ENCODE assay signal across 11 mouse cellular contexts in genomic region chr11:102864272-102864671, GRCm38 (mm10). TPM values are rescaled to one million over a fixed set of nuclear protein-coding genes. Genes with fewer than 3 reads are reported as not detected.
A peak's percentile ranks its signal among the peaks of the same experiment; 100 is the strongest.
DNase-seq lines count a peak whose midpoint lies in the region; ATAC-seq and TF ChIP-seq lines count a peak whose summit lies in the region.
"Had no signal": no experiment of that assay in that cellular context is flagged by ENCODE, and none has a peak within 500 bp of the region (broad histone marks: within the 10 kb centered on the region; RNA-seq: fewer than 3 reads in every experiment).

No protein-coding gene starts in this region.

- H3K36me3 ChIP-seq in hindbrain, embryonic 10.5 days = peaks cover 99% of the 10 kb centered on the region
- peaks cover 86% of the 10 kb centered on the region for H3K36me3 ChIP-seq in hindbrain, embryonic 13.5 days
- peaks cover 98% of the 10 kb centered on the region for H3K36me3 ChIP-seq in E14TG2a.4 (ENCODE audit: insufficient read depth, low read length)
- H3K36me3 ChIP-seq in forebrain, postnatal 0 days (ENCODE audit: insufficient read depth) = peaks cover 81% of the 10 kb centered on the region

- H3K4me3 ChIP-seq in hindbrain, embryonic 10.5 days = no peak overlapping the region
- H3K4me3 ChIP-seq in hindbrain, embryonic 13.5 days = no peak overlapping the region
- H3K4me3 ChIP-seq in E14TG2a.4 (replicated peaks; ENCODE audit: low read length) = no peak overlapping the region
- H3K4me3 ChIP-seq in forebrain, postnatal 0 days (ENCODE audit: low read depth, low read length) = no peak overlapping the region
- H3K4me3 ChIP-seq in layer of hippocampus, adult 2 months = no peak overlapping the region
- H3K4me3 ChIP-seq: embryonic facial prominence, embryonic 13.5 days; lung, embryonic 15.5 days; stomach, embryonic 15.5 days had no signal

- no peak overlapping the region for H3K9ac ChIP-seq in hindbrain, embryonic 13.5 days
- no peak overlapping the region for H3K9ac ChIP-seq in forebrain, postnatal 0 days
- H3K9ac ChIP-seq: embryonic facial prominence, embryonic 13.5 days; lung, embryonic 15.5 days; stomach, embryonic 15.5 days had no signal

- no peaks in the 10 kb centered on the region for H3K9me3 ChIP-seq in hindbrain, embryonic 10.5 days
- H3K9me3 ChIP-seq in hindbrain, embryonic 13.5 days = no peaks in the 10 kb centered on the region
- H3K9me3 ChIP-seq in E14TG2a.4 (ENCODE audit: low read length) = no peaks in the 10 kb centered on the region
- H3K9me3 ChIP-seq in forebrain, postnatal 0 days (ENCODE audit: low read length) = no peaks in the 10 kb centered on the region
- H3K9me3 ChIP-seq: embryonic facial prominence, embryonic 13.5 days; lung, embryonic 15.5 days; stomach, embryonic 15.5 days had no signal

- H3K4me2 ChIP-seq in hindbrain, embryonic 13.5 days = no peak overlapping the region
- no peak overlapping the region for H3K4me2 ChIP-seq in forebrain, postnatal 0 days (ENCODE audit: low read depth)
- H3K4me2 ChIP-seq: embryonic facial prominence, embryonic 13.5 days; lung, embryonic 15.5 days; stomach, embryonic 15.5 days had no signal

- no peaks in the 10 kb centered on the region for H3K27me3 ChIP-seq in hindbrain, embryonic 10.5 days (ENCODE audit: insufficient read depth, poor library complexity, severe bottlenecking)
- no peaks in the 10 kb centered on the region for H3K27me3 ChIP-seq in hindbrain, embryonic 13.5 days
- no peaks in the 10 kb centered on the region for H3K27me3 ChIP-seq in E14TG2a.4 (ENCODE audit: insufficient read depth, low read length)
- no peaks in the 10 kb centered on the region for H3K27me3 ChIP-seq in forebrain, postnatal 0 days (ENCODE audit: insufficient read depth, low read length)
- H3K27me3 ChIP-seq: embryonic facial prominence, embryonic 13.5 days; lung, embryonic 15.5 days; stomach, embryonic 15.5 days had no signal

- H3K27ac ChIP-seq in hindbrain, embryonic 10.5 days = no peak overlapping the region
- no peak overlapping the region for H3K27ac ChIP-seq in hindbrain, embryonic 13.5 days
- H3K27ac ChIP-seq in forebrain, postnatal 0 days (ENCODE audit: low read depth, low read length) = no peak overlapping the region
- H3K27ac ChIP-seq in layer of hippocampus, adult 2 months = no peak overlapping the region
- H3K27ac ChIP-seq: lung, embryonic 15.5 days; stomach, embryonic 15.5 days had no signal

- ATAC-seq in hindbrain, embryonic 13.5 days (ENCODE audit: low FRiP score) = no peak
- ATAC-seq in forebrain, postnatal 0 days = peak; percentile 71; the same call in 1 of the 2 replicates
- ATAC-seq in megakaryocyte-erythroid progenitor cell, adult 5-6 weeks (replicated peaks; ENCODE audit: low FRiP score, low TSS enrichment, poor library complexity, severe bottlenecking) = peak; percentile 64; the same call in 1 of the 2 replicates
- ATAC-seq in granulocyte monocyte progenitor cell, adult 5-6 weeks (replicated peaks; ENCODE audit: poor library complexity, severe bottlenecking) = no peak

- 54% methylated on average over 4 of the region's 4 CpGs for WGBS in hindbrain, embryonic 10.5 days
- WGBS in hindbrain, embryonic 13.5 days = 39% methylated on average over 4 of the region's 4 CpGs
- WGBS in forebrain, postnatal 0 days = 30% methylated on average over 4 of the region's 4 CpGs

- peak; percentile 38 for TF ChIP-seq CTCF in E14TG2a.4 (conservative IDR thresholded peaks at IDR 0.05; ENCODE audit: low read length)
- TF ChIP-seq CTCF in forebrain, postnatal 0 days (IDR thresholded peaks at IDR 0.05; ENCODE audit: low read depth) = peak; percentile 79
- TF ChIP-seq CTCF in layer of hippocampus, adult 2 months (conservative IDR thresholded peaks at IDR 0.05) = peak; percentile 91

- DNase-seq in hindbrain, embryonic 10.5 days (ENCODE audit: low spot score) = peak; percentile 67
- DNase-seq in adrenal gland, postnatal 25 days = peak; percentile 68
- DNase-seq in forebrain, postnatal 0 days = peak; percentile 89
- DNase-seq in layer of hippocampus, adult 2 months (ENCODE audit: low spot score in 2 of 2) = peak; percentile 45 to 72

- no peaks in the 10 kb centered on the region for H3K4me1 ChIP-seq in hindbrain, embryonic 10.5 days (replicated peaks)
- no peaks in the 10 kb centered on the region for H3K4me1 ChIP-seq in hindbrain, embryonic 13.5 days (replicated peaks)
- H3K4me1 ChIP-seq in E14TG2a.4 (replicated peaks; ENCODE audit: low read depth, low read length) = no peaks in the 10 kb centered on the region
- no peaks in the 10 kb centered on the region for H3K4me1 ChIP-seq in forebrain, postnatal 0 days (ENCODE audit: insufficient read depth)
- H3K4me1 ChIP-seq: embryonic facial prominence, embryonic 13.5 days; lung, embryonic 15.5 days; stomach, embryonic 15.5 days had no signal

RNA-seq across cellular contexts. Expression of gene Eftud2, which starts 16.5 kb away (rescaled TPM):
- 290 and 328 TPM in 2 replicates for polyA plus RNA-seq in hindbrain, embryonic 10.5 days (2016; fragmentation: Nextera tagmentation; extraction: Ambion mirVana)
- 149 and 151 TPM in 2 replicates for polyA plus RNA-seq in hindbrain, embryonic 13.5 days (2015; fragmentation: Nextera tagmentation; extraction: Ambion mirVana)
- 77.2 and 81.2 TPM in 2 replicates for total RNA-seq in adrenal gland, postnatal 25 days (2021)
- 63.2 and 71.7 TPM in 2 replicates for total RNA-seq in forebrain, postnatal 0 days (2014; rRNA removed)
- polyA plus RNA-seq in forebrain, postnatal 0 days (2015; fragmentation: Nextera tagmentation; extraction: Ambion mirVana) = 111 and 118 TPM in 2 replicates
- total RNA-seq in layer of hippocampus, adult 2 months (2021) = 100 to 1,000 TPM; 129 to 139 TPM
- 335 and 342 TPM in 2 replicates for total RNA-seq in megakaryocyte-erythroid progenitor cell, adult 5-6 weeks (2014; fragmentation: Nextera tagmentation)
- 171 and 175 TPM in 2 replicates for total RNA-seq in megakaryocyte-erythroid progenitor cell, adult 5-6 weeks (2017)
- total RNA-seq in granulocyte monocyte progenitor cell, adult 5-6 weeks (2014; fragmentation: Nextera tagmentation) = 158 and 236 TPM in 2 replicates
- total RNA-seq in granulocyte monocyte progenitor cell, adult 5-6 weeks (2017) = 175 and 193 TPM in 2 replicates

RNA-seq across cellular contexts. Expression of gene Ccdc103, which starts 16.7 kb away (rescaled TPM):
- 1.9 and 2.2 TPM in 2 replicates for polyA plus RNA-seq in hindbrain, embryonic 10.5 days (2016; fragmentation: Nextera tagmentation; extraction: Ambion mirVana)
- polyA plus RNA-seq in hindbrain, embryonic 13.5 days (2015; fragmentation: Nextera tagmentation; extraction: Ambion mirVana) = 2.0 TPM in 2 replicates
- total RNA-seq in adrenal gland, postnatal 25 days (2021) = 1.0 TPM in 1 of 2 replicates, not detected in the other
- 3.1 and 4.4 TPM in 2 replicates for total RNA-seq in forebrain, postnatal 0 days (2014; rRNA removed)
- polyA plus RNA-seq in forebrain, postnatal 0 days (2015; fragmentation: Nextera tagmentation; extraction: Ambion mirVana) = 2.7 and 2.9 TPM in 2 replicates
- total RNA-seq in layer of hippocampus, adult 2 months (2021) = 1 to 10 TPM; 1.5 to 3.0 TPM
- 2.0 TPM in 1 of 2 replicates, not detected in the other for total RNA-seq in megakaryocyte-erythroid progenitor cell, adult 5-6 weeks (2014; fragmentation: Nextera tagmentation)
- total RNA-seq in megakaryocyte-erythroid progenitor cell, adult 5-6 weeks (2017) = not detected in 2 replicates
- total RNA-seq in granulocyte monocyte progenitor cell, adult 5-6 weeks (2014; fragmentation: Nextera tagmentation) = not detected in 2 replicates
- not detected in 2 replicates for total RNA-seq in granulocyte monocyte progenitor cell, adult 5-6 weeks (2017)

RNA-seq across cellular contexts. Expression of gene Fam187a, which starts 20.7 kb away (rescaled TPM):
- not detected in 2 replicates for polyA plus RNA-seq in hindbrain, embryonic 10.5 days (2016; fragmentation: Nextera tagmentation; extraction: Ambion mirVana)
- polyA plus RNA-seq in hindbrain, embryonic 13.5 days (2015; fragmentation: Nextera tagmentation; extraction: Ambion mirVana) = not detected in 2 replicates
- total RNA-seq in adrenal gland, postnatal 25 days (2021) = not detected in 2 replicates
- total RNA-seq in forebrain, postnatal 0 days (2014; rRNA removed) = 0.38 TPM in 1 of 2 replicates, not detected in the other
- polyA plus RNA-seq in forebrain, postnatal 0 days (2015; fragmentation: Nextera tagmentation; extraction: Ambion mirVana) = not detected in 2 replicates
- total RNA-seq in layer of hippocampus, adult 2 months (2021) = under 1 TPM in 1 of 2 experiments, not detected in 1; 0.37 TPM
- total RNA-seq in megakaryocyte-erythroid progenitor cell, adult 5-6 weeks (2014; fragmentation: Nextera tagmentation) = not detected in 2 replicates
- total RNA-seq in megakaryocyte-erythroid progenitor cell, adult 5-6 weeks (2017) = not detected in 2 replicates
- not detected in 2 replicates for total RNA-seq in granulocyte monocyte progenitor cell, adult 5-6 weeks (2014; fragmentation: Nextera tagmentation)
- not detected in 2 replicates for total RNA-seq in granulocyte monocyte progenitor cell, adult 5-6 weeks (2017)
- polyA plus RNA-seq: embryonic facial prominence, embryonic 13.5 days; lung, embryonic 15.5 days; stomach, embryonic 15.5 days had no signal

RNA-seq across cellular contexts. Expression of gene Higd1b, which starts 28.6 kb away (rescaled TPM):
- polyA plus RNA-seq in hindbrain, embryonic 10.5 days (2016; fragmentation: Nextera tagmentation; extraction: Ambion mirVana) = not detected in 2 replicates
- polyA plus RNA-seq in hindbrain, embryonic 13.5 days (2015; fragmentation: Nextera tagmentation; extraction: Ambion mirVana) = 2.4 and 4.2 TPM in 2 replicates
- total RNA-seq in adrenal gland, postnatal 25 days (2021) = 0.76 TPM in 1 of 2 replicates, not detected in the other
- total RNA-seq in forebrain, postnatal 0 days (2014; rRNA removed) = 5.3 and 10.3 TPM in 2 replicates
- 13.8 and 18.1 TPM in 2 replicates for polyA plus RNA-seq in forebrain, postnatal 0 days (2015; fragmentation: Nextera tagmentation; extraction: Ambion mirVana)
- total RNA-seq in layer of hippocampus, adult 2 months (2021) = 1 to 10 TPM; 3.5 to 4.5 TPM
- total RNA-seq in megakaryocyte-erythroid progenitor cell, adult 5-6 weeks (2014; fragmentation: Nextera tagmentation) = not detected in 2 replicates
- total RNA-seq in megakaryocyte-erythroid progenitor cell, adult 5-6 weeks (2017) = not detected in 2 replicates
- total RNA-seq in granulocyte monocyte progenitor cell, adult 5-6 weeks (2014; fragmentation: Nextera tagmentation) = not detected in 2 replicates
- total RNA-seq in granulocyte monocyte progenitor cell, adult 5-6 weeks (2017) = not detected in 2 replicates
- polyA plus RNA-seq: embryonic facial prominence, embryonic 13.5 days had no signal

RNA-seq across cellular contexts. Expression of gene Gfap, which starts 36.4 kb away (rescaled TPM):
- 0.17 TPM in 1 of 2 replicates, not detected in the other for polyA plus RNA-seq in hindbrain, embryonic 10.5 days (2016; fragmentation: Nextera tagmentation; extraction: Ambion mirVana)
- polyA plus RNA-seq in hindbrain, embryonic 13.5 days (2015; fragmentation: Nextera tagmentation; extraction: Ambion mirVana) = 0.12 and 0.18 TPM in 2 replicates
- total RNA-seq in adrenal gland, postnatal 25 days (2021) = 0.36 and 0.48 TPM in 2 replicates
- 44.4 and 58.9 TPM in 2 replicates for total RNA-seq in forebrain, postnatal 0 days (2014; rRNA removed)
- 31.8 and 52.6 TPM in 2 replicates for polyA plus RNA-seq in forebrain, postnatal 0 days (2015; fragmentation: Nextera tagmentation; extraction: Ambion mirVana)
- 100 to 1,000 TPM; 332 to 341 TPM for total RNA-seq in layer of hippocampus, adult 2 months (2021)
- total RNA-seq in megakaryocyte-erythroid progenitor cell, adult 5-6 weeks (2014; fragmentation: Nextera tagmentation) = 0.40 and 1.1 TPM in 2 replicates
- total RNA-seq in megakaryocyte-erythroid progenitor cell, adult 5-6 weeks (2017) = 0.08 and 1.5 TPM in 2 replicates
- total RNA-seq in granulocyte monocyte progenitor cell, adult 5-6 weeks (2014; fragmentation: Nextera tagmentation) = not detected in 2 replicates
- total RNA-seq in granulocyte monocyte progenitor cell, adult 5-6 weeks (2017) = not detected in 2 replicates

Comparison
In these comparisons a context has a peak if more than half of its experiments do, and no peak if none do; other contexts are left out.
1. ATAC-seq: peak in forebrain, postnatal 0 days (single experiment) and megakaryocyte-erythroid progenitor cell, adult 5-6 weeks (single experiment); none in hindbrain, embryonic 13.5 days (single experiment) and granulocyte monocyte progenitor cell, adult 5-6 weeks (single experiment).
2. CTCF ChIP-seq: peak in every context shown above with its lines; median percentile 91 in layer of hippocampus, adult 2 months; 79 in forebrain, postnatal 0 days; 38 in E14TG2a.4.
3. Peak in every context shown above with its lines, with median percentiles within 50 percentile points of each other: DNase-seq.